In the genomic region with DNA sequence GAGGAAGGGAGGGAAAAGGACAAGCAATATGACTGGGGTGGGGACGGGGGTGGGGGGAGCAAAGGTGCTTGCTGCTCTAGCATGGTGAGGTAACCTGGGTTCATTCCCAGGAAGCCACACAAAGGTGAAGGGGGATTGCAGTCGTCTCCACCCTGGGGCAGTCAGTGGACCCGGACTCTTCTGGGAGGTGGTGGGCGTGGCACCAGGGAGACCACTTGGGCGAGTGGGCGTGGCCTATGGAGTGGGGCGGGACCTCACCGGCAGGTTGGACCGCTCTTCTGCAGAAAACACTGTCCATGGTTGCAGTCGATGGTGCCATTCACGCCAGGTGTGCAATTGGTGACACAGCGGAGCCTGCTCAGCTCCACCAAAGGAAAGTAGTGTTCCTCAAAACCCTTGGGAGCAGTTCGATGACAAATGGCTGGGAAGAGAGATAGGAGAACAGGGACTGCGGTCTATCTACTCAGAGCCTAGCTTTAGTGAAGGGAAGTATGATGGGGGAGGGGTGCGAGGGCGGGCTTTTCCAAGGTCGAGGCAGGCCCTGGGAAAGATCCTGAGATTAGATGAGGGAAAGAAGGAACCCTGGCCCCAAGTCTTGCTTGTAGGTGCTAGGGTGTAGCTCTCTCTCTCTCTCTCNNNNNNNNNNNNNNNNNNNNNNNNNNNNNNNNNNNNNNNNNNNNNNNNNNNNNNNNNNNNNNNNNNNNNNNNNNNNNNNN, we compare ENCODE assay signal across 18 mouse cellular contexts. TPM values are rescaled to one million over a fixed set of nuclear protein-coding genes. Genes with fewer than 3 reads are reported as not detected.
A peak's percentile ranks its signal among the peaks of the same experiment; 100 is the strongest.
DNase-seq lines count a peak whose midpoint lies in the region; ATAC-seq and TF ChIP-seq lines count a peak whose summit lies in the region.
"Had no signal": no experiment of that assay in that cellular context is flagged by ENCODE, and none has a peak within 500 bp of the region (broad histone marks: within the 10 kb centered on the region; RNA-seq: fewer than 3 reads in every experiment).

No protein-coding gene starts in this region.

- no peaks in the 10 kb centered on the region for H3K36me3 ChIP-seq in liver, postnatal 0 days (replicated peaks; ENCODE audit: insufficient read depth, low read length)
- no peaks in the 10 kb centered on the region for H3K36me3 ChIP-seq in liver, embryonic 12.5 days
- H3K36me3 ChIP-seq in stomach, embryonic 16.5 days (ENCODE audit: control insufficient read depth, insufficient read depth, low read length): no peaks in the 10 kb centered on the region
- no peaks in the 10 kb centered on the region for H3K36me3 ChIP-seq in hindbrain, postnatal 0 days (ENCODE audit: insufficient read depth, low read length)
- H3K36me3 ChIP-seq: forebrain, embryonic 12.5 days; G1E; heart, embryonic 13.5 days; hindbrain, embryonic 10.5 days; liver, embryonic 13.5 days; stomach, embryonic 15.5 days had no signal

- H3K9ac ChIP-seq in liver, postnatal 0 days (replicated peaks): no peak overlapping the region
- no peak overlapping the region for H3K9ac ChIP-seq in liver, embryonic 12.5 days
- H3K9ac ChIP-seq in stomach, embryonic 16.5 days (ENCODE audit: low read length): no peak overlapping the region
- H3K9ac ChIP-seq in hindbrain, postnatal 0 days (replicated peaks; ENCODE audit: low read length): no peak overlapping the region
- H3K9ac ChIP-seq: forebrain, embryonic 12.5 days; heart, embryonic 13.5 days; liver, embryonic 13.5 days; stomach, embryonic 15.5 days had no signal

- no peak overlapping the region for H3K4me3 ChIP-seq in liver, postnatal 0 days (ENCODE audit: low read depth, low read length)
- H3K4me3 ChIP-seq in liver, embryonic 12.5 days: no peak overlapping the region
- no peak overlapping the region for H3K4me3 ChIP-seq in stomach, embryonic 16.5 days (replicated peaks; ENCODE audit: low read length)
- no peak overlapping the region for H3K4me3 ChIP-seq in hindbrain, postnatal 0 days (ENCODE audit: low read length)
- H3K4me3 ChIP-seq: forebrain, embryonic 12.5 days; heart, embryonic 13.5 days; hindbrain, embryonic 10.5 days; liver, embryonic 13.5 days; stomach, embryonic 15.5 days had no signal

- no peak for TF ChIP-seq CTCF in liver, postnatal 0 days (IDR thresholded peaks at IDR 0.05; ENCODE audit: low read depth)
- no peak for TF ChIP-seq CTCF in hindbrain, postnatal 0 days (IDR thresholded peaks at IDR 0.05; ENCODE audit: low read depth)

- no peak overlapping the region for H3K27ac ChIP-seq in liver, postnatal 0 days (ENCODE audit: low read depth)
- no peak overlapping the region for H3K27ac ChIP-seq in liver, embryonic 12.5 days
- no peak overlapping the region for H3K27ac ChIP-seq in stomach, embryonic 16.5 days (ENCODE audit: low read length)
- no peak overlapping the region for H3K27ac ChIP-seq in hindbrain, postnatal 0 days
- H3K27ac ChIP-seq: forebrain, embryonic 12.5 days; heart, embryonic 13.5 days; hindbrain, embryonic 10.5 days; liver, embryonic 13.5 days; stomach, embryonic 15.5 days had no signal

- 0 out of 2 replicates have a peak, but pooled peaks cover 4% of the 10 kb centered on the region for H3K4me1 ChIP-seq in liver, postnatal 0 days (ENCODE audit: insufficient read depth)
- peaks cover 6% of the 10 kb centered on the region; the same call in 1 of the 2 replicates for H3K4me1 ChIP-seq in liver, embryonic 12.5 days
- no peaks in the 10 kb centered on the region for H3K4me1 ChIP-seq in stomach, embryonic 16.5 days (ENCODE audit: control insufficient read depth, insufficient read depth, low read length)
- H3K4me1 ChIP-seq in hindbrain, postnatal 0 days (ENCODE audit: insufficient read depth, low read length): no peaks in the 10 kb centered on the region
- H3K4me1 ChIP-seq: forebrain, embryonic 12.5 days had no signal

- TF ChIP-seq EP300 in liver, postnatal 0 days (IDR thresholded peaks at IDR 0.05; ENCODE audit: low read depth): no peak

- peak; percentile 28 for DNase-seq in embryo, embryonic 10 days (ENCODE audit: low spot score)
- DNase-seq in embryo, embryonic 10.5 days (ENCODE audit: low spot score): no peak
- peak; percentile 37 for DNase-seq in liver, postnatal 0 days
- peak; percentile 66 for DNase-seq in R1 (ENCODE audit: low read depth, low spot score)
- DNase-seq in frontal cortex, adult 2 months (ENCODE audit: extremely low spot score in 1 of 2, low spot score in 1 of 2): no peak
- DNase-seq in hindbrain, postnatal 0 days (ENCODE audit: low spot score): no peak
- DNase-seq: adrenal gland, postnatal 14 days; gastrocnemius, postnatal 10 days; kidney, adult 8-10 months; liver, embryonic 13.5 days had no signal

- no peaks in the 10 kb centered on the region for H3K9me3 ChIP-seq in liver, postnatal 0 days (ENCODE audit: low read length)
- no peaks in the 10 kb centered on the region for H3K9me3 ChIP-seq in liver, embryonic 12.5 days (replicated peaks)
- no peaks in the 10 kb centered on the region for H3K9me3 ChIP-seq in stomach, embryonic 16.5 days (replicated peaks; ENCODE audit: control insufficient read depth, low read length)
- H3K9me3 ChIP-seq in hindbrain, postnatal 0 days (ENCODE audit: low read length): no peaks in the 10 kb centered on the region
- H3K9me3 ChIP-seq: forebrain, embryonic 12.5 days; G1E; heart, embryonic 13.5 days; hindbrain, embryonic 10.5 days; liver, embryonic 13.5 days; stomach, embryonic 15.5 days had no signal

- no peak overlapping the region for H3K4me2 ChIP-seq in liver, postnatal 0 days (ENCODE audit: low read depth, low read length)
- no peak overlapping the region for H3K4me2 ChIP-seq in liver, embryonic 12.5 days
- no peak overlapping the region for H3K4me2 ChIP-seq in stomach, embryonic 16.5 days (ENCODE audit: low read depth, low read length)
- H3K4me2 ChIP-seq in hindbrain, postnatal 0 days (ENCODE audit: low read depth, low read length): no peak overlapping the region
- H3K4me2 ChIP-seq: forebrain, embryonic 12.5 days; heart, embryonic 13.5 days; liver, embryonic 13.5 days; stomach, embryonic 15.5 days had no signal

- 0 out of 2 replicates have a peak, but pooled peaks cover 3% of the 10 kb centered on the region for H3K27me3 ChIP-seq in liver, postnatal 0 days (ENCODE audit: insufficient read depth, low read length)
- H3K27me3 ChIP-seq in liver, embryonic 12.5 days (replicated peaks): peaks cover 45% of the 10 kb centered on the region
- no peaks in the 10 kb centered on the region for H3K27me3 ChIP-seq in stomach, embryonic 16.5 days (ENCODE audit: control insufficient read depth, insufficient read depth, low read length)
- no peaks in the 10 kb centered on the region for H3K27me3 ChIP-seq in hindbrain, postnatal 0 days (ENCODE audit: insufficient read depth, low read length)
- H3K27me3 ChIP-seq: forebrain, embryonic 12.5 days; stomach, embryonic 15.5 days had no signal

- WGBS in liver, postnatal 0 days (ENCODE audit: insufficient replicate concordance): 15% methylated on average over 17 of the region's 17 CpGs
- 11% methylated on average over 17 of the region's 17 CpGs for WGBS in liver, embryonic 12.5 days (ENCODE audit: insufficient replicate concordance)
- 18% methylated on average over 17 of the region's 17 CpGs for WGBS in stomach, embryonic 16.5 days
- 25% methylated on average over 17 of the region's 17 CpGs for WGBS in hindbrain, postnatal 0 days

- no peak for ATAC-seq in liver, postnatal 0 days
- ATAC-seq in liver, embryonic 12.5 days: no peak
- peak; percentile 50; the same call in 1 of the 2 replicates for ATAC-seq in stomach, embryonic 16.5 days (ENCODE audit: insufficient read depth, low FRiP score)
- no peak for ATAC-seq in hindbrain, postnatal 0 days
- ATAC-seq: midbrain, embryonic 16.5 days had no signal

RNA-seq across cellular contexts. Expression of gene Muc3a, which starts 0.9 kb away (rescaled TPM):
- 0.07 and 0.09 TPM in 2 replicates for polyA plus RNA-seq in liver, postnatal 0 days (2015; fragmentation: Nextera tagmentation; extraction: Ambion mirVana)
- polyA plus RNA-seq in liver, embryonic 12.5 days (2016; fragmentation: Nextera tagmentation; extraction: Ambion mirVana): 0.14 TPM in 1 of 2 replicates, not detected in the other
- 1.1 TPM in 2 replicates for polyA plus RNA-seq in stomach, embryonic 16.5 days (2015; fragmentation: Nextera tagmentation; extraction: Ambion mirVana)
- 28.3 and 33.2 TPM in 2 replicates for polyA plus RNA-seq in frontal cortex, adult 2 months (2012; rRNA removed)
- total RNA-seq in hindbrain, postnatal 0 days (2014; rRNA removed): 0.93 TPM in 1 of 2 replicates, not detected in the other
- 0.49 and 0.61 TPM in 2 replicates for polyA plus RNA-seq in hindbrain, postnatal 0 days (2015; fragmentation: Nextera tagmentation; extraction: Ambion mirVana)
- polyA plus RNA-seq: forebrain, embryonic 12.5 days; G1E; heart, embryonic 13.5 days had no signal

Comparison
In these comparisons a context has a peak if more than half of its experiments do, and no peak if none do; other contexts are left out.
1. DNase-seq: peak in embryo, embryonic 10 days (single experiment), liver, postnatal 0 days (single experiment) and R1 (single experiment); none in embryo, embryonic 10.5 days (single experiment), frontal cortex, adult 2 months (0 of 2) and hindbrain, postnatal 0 days (single experiment).
2. RNA of gene Muc3a, which starts 0.9 kb away (polyA plus RNA-seq): 28.3 to 33.2 TPM in frontal cortex, adult 2 months; 1.1 TPM in stomach, embryonic 16.5 days, 0.49 to 0.61 TPM in hindbrain, postnatal 0 days, 0.14 TPM in liver, embryonic 12.5 days and 0.07 to 0.09 TPM in liver, postnatal 0 days; every median in the first group is over 10 times any median in the second.